Mouse (Mus musculus) neural tube, embryonic 11.5 days (tissue): Measurements from ENCODE around the gene Leprot. TPM values are rescaled to one million over a fixed set of nuclear protein-coding genes. Genes with fewer than 3 reads are reported as not detected.

Experiments used
- ATAC-seq: fragments of 200-750 bp; cut with Nextera tagmentation; 2 replicates; pipeline ENCODE4 v1.8.0; 2017; ENCODE audit warnings: moderate number of reproducible peaks, mild to moderate bottlenecking, moderate TSS enrichment, moderate library complexity; ENCODE audit not compliant: insufficient read depth, low FRiP score, low TSS enrichment
- DNase-seq: peaks from one replicate; pipeline ENCODE4 v3.0.0-alpha.2; 2015; ENCODE audit warnings: low spot score
- H3K27ac ChIP-seq: fragments of 300-500 bp; sonication (generic); 2 replicates; pipeline ENCODE4 v1.5.1; 2014; ENCODE audit warnings: low read depth, mild to moderate bottlenecking, low read length
- H3K27me3 ChIP-seq: fragments of 300-500 bp; sonication (generic); 2 replicates; pipeline ENCODE4 v1.6.1; 2014; ENCODE audit warnings: mild to moderate bottlenecking, low read length, mixed read lengths; ENCODE audit not compliant: control insufficient read depth, insufficient read depth
- H3K36me3 ChIP-seq: fragments of 300-500 bp; sonication (generic); 2 replicates; pipeline ENCODE4 v1.6.1; 2014; ENCODE audit warnings: mild to moderate bottlenecking, low read length, moderate library complexity, mixed read lengths; ENCODE audit not compliant: control insufficient read depth, insufficient read depth
- H3K4me1 ChIP-seq: fragments of 300-500 bp; sonication (generic); 2 replicates; pipeline ENCODE4 v1.6.1; 2014; ENCODE audit warnings: low read length, mixed read lengths; ENCODE audit not compliant: control insufficient read depth, insufficient read depth
- H3K4me2 ChIP-seq: fragments of 300-500 bp; sonication (generic); 2 replicates; pipeline ENCODE4 v1.6.1; 2014; ENCODE audit warnings: low read depth, mild to moderate bottlenecking, moderate library complexity
- H3K4me3 ChIP-seq: fragments of 300-500 bp; sonication (generic); 2 replicates; pipeline ENCODE4 v1.5.1; 2014; ENCODE audit warnings: low read depth, low read length
- H3K9ac ChIP-seq: fragments of 300-500 bp; sonication (generic); 2 replicates; pipeline ENCODE4 v1.6.1; 2014; ENCODE audit warnings: mild to moderate bottlenecking, low read length
- H3K9me3 ChIP-seq: fragments of 300-500 bp; sonication (generic); 2 replicates; pipeline ENCODE4 v1.6.1; 2016; ENCODE audit warnings: low read length; ENCODE audit not compliant: control insufficient read depth
- WGBS: fragments of 180-500 bp; shearing (Covaris S2); extraction: QIAGEN DNeasy Blood & Tissue Kit; methylation state at CpG from one replicate; pipeline ENCODE4 v1.1.7; 2014; 5-methylcytosine and 5-hydroxymethylcytosine counted together
- polyA plus RNA-seq: library from polyadenylated mRNA; unstranded; fragments of >200 nt; fragmentation: Nextera tagmentation; extraction: Ambion mirVana; gene quantifications from 2 replicates; pipeline ENCODE4 v1.2.1, GENCODE M21; 2014

Gene Leprot
- polyA plus RNA-seq, result 77.7 and 80.4 TPM in 2 replicates

GRCm38 (mm10) chr4:101647196-101647905 lies at the start of gene Leprot:
Leprot (plus strand) TSS chr4:101647718.
- peak within 1 kb of the TSS; percentile 61 for H3K4me2 ChIP-seq
- peak within 1 kb of the TSS; percentile 86 for H3K27ac ChIP-seq
- H3K27me3 ChIP-seq, result no peaks in the 10 kb centered on the region
- peak within 1 kb of the TSS; percentile 88 for H3K9ac ChIP-seq
- no peaks in the 10 kb centered on the region for H3K36me3 ChIP-seq
- no peaks in the 10 kb centered on the region for H3K9me3 ChIP-seq
- under 1% methylated on average over 35 of the region's 39 CpGs for WGBS
- ATAC-seq (peak; percentile 98), DNase-seq (peak; percentile 98)
- H3K4me1 ChIP-seq, result peaks cover 9% of the 10 kb centered on the region; the same call in 1 of the 2 replicates
- H3K4me3 ChIP-seq, result peak within 1 kb of the TSS; percentile 64

GRCm38 (mm10) chr4:101601758-101602157 lies 45.8 kb upstream of the Leprot start:
- Histone ChIP-seq H3K4me2 (no peak overlapping the region), H3K9me3 (no peaks in the 10 kb centered on the region), H3K4me3 (no peak overlapping the region), H3K27ac (no peak overlapping the region), H3K9ac (no peak overlapping the region), H3K27me3 (no peaks in the 10 kb centered on the region), H3K4me1 (no peaks in the 10 kb centered on the region), H3K36me3 (no peaks in the 10 kb centered on the region)
- ATAC-seq (no peak), DNase-seq (peak; percentile 16)

GRCm38 (mm10) chr4:101603635-101604034 lies 43.9 kb upstream of the Leprot start:
- Histone ChIP-seq H3K4me3 (no peak overlapping the region), H3K4me1 (no peaks in the 10 kb centered on the region), H3K36me3 (no peaks in the 10 kb centered on the region), H3K9me3 (no peaks in the 10 kb centered on the region), H3K27me3 (no peaks in the 10 kb centered on the region), H3K27ac (no peak overlapping the region), H3K9ac (no peak overlapping the region), H3K4me2 (no peak overlapping the region)
- 81% methylated on average over 3 of the region's 3 CpGs for WGBS
- DNase-seq, result no peak
- ATAC-seq, result no peak

- 84% methylated on average over 5 of the region's 5 CpGs for WGBS
- H3K27me3 ChIP-seq, result no peaks in the 10 kb centered on the region
- no peak overlapping the region for H3K4me3 ChIP-seq
- ATAC-seq (no peak), DNase-seq (no peak)
- H3K36me3 ChIP-seq, result no peaks in the 10 kb centered on the region
- H3K9me3 ChIP-seq, result no peaks in the 10 kb centered on the region
- no peak overlapping the region for H3K27ac ChIP-seq
- H3K4me2 ChIP-seq, result no peak overlapping the region
- no peak overlapping the region for H3K9ac ChIP-seq
- no peaks in the 10 kb centered on the region for H3K4me1 ChIP-seq
These were observed 31.0 kb upstream of the Leprot start for GRCm38 (mm10) chr4:101616520-101616919.

- Histone ChIP-seq H3K9ac (no peak overlapping the region), H3K4me3 (no peak overlapping the region), H3K36me3 (no peaks in the 10 kb centered on the region), H3K4me1 (no peaks in the 10 kb centered on the region), H3K9me3 (no peaks in the 10 kb centered on the region), H3K27me3 (no peaks in the 10 kb centered on the region), H3K4me2 (no peak overlapping the region), H3K27ac (no peak overlapping the region)
- ATAC-seq (no peak), DNase-seq (no peak)
- WGBS, result 59% methylated on average over 2 of the region's 2 CpGs
These were observed 29.8 kb upstream of the Leprot start for GRCm38 (mm10) chr4:101617742-101618141.

GRCm38 (mm10) chr4:101620206-101620605 lies 27.3 kb upstream of the Leprot start:
- WGBS, result 63% methylated on average over 2 of the region's 2 CpGs
- Histone ChIP-seq H3K4me1 (no peaks in the 10 kb centered on the region), H3K4me3 (no peak overlapping the region), H3K9ac (no peak overlapping the region), H3K4me2 (no peak overlapping the region), H3K36me3 (no peaks in the 10 kb centered on the region), H3K27me3 (no peaks in the 10 kb centered on the region), H3K9me3 (no peaks in the 10 kb centered on the region), H3K27ac (no peak overlapping the region)
- ATAC-seq, result no peak
- no peak for DNase-seq

GRCm38 (mm10) chr4:101621241-101621640 lies 26.3 kb upstream of the Leprot start:
- Histone ChIP-seq H3K36me3 (no peaks in the 10 kb centered on the region), H3K4me1 (no peaks in the 10 kb centered on the region), H3K9ac (no peak overlapping the region), H3K4me3 (no peak overlapping the region), H3K27me3 (no peaks in the 10 kb centered on the region), H3K4me2 (no peak overlapping the region), H3K9me3 (no peaks in the 10 kb centered on the region), H3K27ac (no peak overlapping the region)
- DNase-seq (no peak), ATAC-seq (no peak)
- 88% methylated on average over 5 of the region's 5 CpGs for WGBS

GRCm38 (mm10) chr4:101625278-101625677 lies 22.2 kb upstream of the Leprot start:
- DNase-seq, result no peak
- no peaks in the 10 kb centered on the region for H3K27me3 ChIP-seq
- H3K36me3 ChIP-seq, result no peaks in the 10 kb centered on the region
- H3K27ac ChIP-seq, result no peak overlapping the region
- no peak for ATAC-seq
- H3K4me1 ChIP-seq, result no peaks in the 10 kb centered on the region
- no peak overlapping the region for H3K4me3 ChIP-seq
- no peak overlapping the region for H3K4me2 ChIP-seq
- H3K9me3 ChIP-seq, result no peaks in the 10 kb centered on the region
- WGBS, result 82% methylated on average over 5 of the region's 5 CpGs
- no peak overlapping the region for H3K9ac ChIP-seq

- ATAC-seq, result no peak
- Histone ChIP-seq H3K27ac (no peak overlapping the region), H3K9me3 (no peaks in the 10 kb centered on the region), H3K36me3 (no peaks in the 10 kb centered on the region), H3K27me3 (no peaks in the 10 kb centered on the region), H3K9ac (no peak overlapping the region), H3K4me2 (no peak overlapping the region), H3K4me3 (no peak overlapping the region), H3K4me1 (no peaks in the 10 kb centered on the region)
- no peak for DNase-seq
- WGBS, result 70% methylated on average over 2 of the region's 2 CpGs
These were observed 11.9 kb upstream of the Leprot start for GRCm38 (mm10) chr4:101635596-101635995.
